Mouse (Mus musculus) spleen, postnatal 14 days (tissue): ENCODE measurements around the gene Lnx2.

Source experiments
- DNase-seq, 2 experiments: peaks; one replicate each; pipeline ENCODE4 v3.0.0; 2021 to 2022; ENCODE audit warnings: low spot score in 2 of 2

Gene Lnx2

GRCm38 (mm10) chr5:147052309-147052558 is 24.2 kb downstream of the Lnx2 start:
- no peak for DNase-seq

GRCm38 (mm10) chr5:147051500-147052308 is 24.7 kb downstream of the Lnx2 start:
- no peak for DNase-seq

GRCm38 (mm10) chr5:147050816-147051499 is 25.4 kb downstream of the Lnx2 start:
- no peak for DNase-seq

GRCm38 (mm10) chr5:147049544-147050209 is 26.7 kb downstream of the Lnx2 start:
- DNase-seq: no peak

- no peak for DNase-seq
Observed at GRCm38 (mm10) chr5:147045929-147046328, 30.5 kb downstream of the Lnx2 start.

GRCm38 (mm10) chr5:147045311-147045710 is 31.1 kb downstream of the Lnx2 start:
- no peak for DNase-seq

GRCm38 (mm10) chr5:147043240-147043844 is 33.0 kb downstream of the Lnx2 start:
- DNase-seq: no peak

GRCm38 (mm10) chr5:147041965-147042937 is 34.1 kb downstream of the Lnx2 start:
- no peak for DNase-seq

GRCm38 (mm10) chr5:147039394-147039793 is 37.0 kb downstream of the Lnx2 start:
- DNase-seq: no peak

- no peak for DNase-seq
Observed at GRCm38 (mm10) chr5:147037601-147038000, 38.8 kb downstream of the Lnx2 start.

- no peak for DNase-seq
Observed at GRCm38 (mm10) chr5:147036661-147037060, 39.7 kb downstream of the Lnx2 start.

GRCm38 (mm10) chr5:147036028-147036427 is 40.4 kb downstream of the Lnx2 start:
- no peak for DNase-seq

- no peak for DNase-seq
Observed at GRCm38 (mm10) chr5:147035301-147035700, 41.1 kb downstream of the Lnx2 start.

GRCm38 (mm10) chr5:147034283-147034682 is 42.1 kb downstream of the Lnx2 start:
- no peak for DNase-seq

GRCm38 (mm10) chr5:147033155-147033554 is 43.2 kb downstream of the Lnx2 start:
- DNase-seq: no peak

GRCm38 (mm10) chr5:147031281-147031680 is 45.1 kb downstream of the Lnx2 start:
- DNase-seq: no peak

- DNase-seq: no peak
Observed at GRCm38 (mm10) chr5:147024331-147025034, 51.9 kb downstream of the Lnx2 start.

GRCm38 (mm10) chr5:147023245-147023970 is 53.0 kb downstream of the Lnx2 start:
- no peak for DNase-seq

- DNase-seq: no peak
Observed at GRCm38 (mm10) chr5:147021546-147022265, 54.7 kb downstream of the Lnx2 start.
